Mouse (Mus musculus): ENCODE measurements around the gene Slc34a2. TPM values are rescaled to one million over a fixed set of nuclear protein-coding genes. Genes with fewer than 3 reads are reported as not detected.

Gene Slc34a2
- total RNA-seq, 2 experiments from 2014 or later, result not detected

DNA sequence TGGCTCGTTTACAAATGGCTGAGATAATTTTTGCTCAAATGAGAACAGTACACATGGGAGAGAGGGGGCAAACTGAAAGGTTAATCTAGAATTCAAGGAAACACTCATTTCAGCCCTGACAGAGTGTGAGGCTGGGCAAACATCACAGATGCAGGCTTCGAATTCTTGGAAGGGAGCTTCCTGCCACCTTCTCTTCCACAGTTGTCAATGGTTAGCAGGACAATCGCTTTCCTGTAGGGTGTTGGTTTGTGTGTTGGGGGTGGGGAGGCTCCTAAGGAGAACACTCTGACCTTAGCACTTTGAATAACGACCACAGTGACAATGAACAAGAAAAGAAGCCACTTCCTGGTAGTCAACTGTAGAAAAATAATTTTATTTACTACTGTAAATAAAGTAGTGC, 68.8 kb downstream of the Slc34a2 start:
- ATAC-seq (replicated peaks; ENCODE audit: low FRiP score, poor library complexity, severe bottlenecking), result no peak

DNA sequence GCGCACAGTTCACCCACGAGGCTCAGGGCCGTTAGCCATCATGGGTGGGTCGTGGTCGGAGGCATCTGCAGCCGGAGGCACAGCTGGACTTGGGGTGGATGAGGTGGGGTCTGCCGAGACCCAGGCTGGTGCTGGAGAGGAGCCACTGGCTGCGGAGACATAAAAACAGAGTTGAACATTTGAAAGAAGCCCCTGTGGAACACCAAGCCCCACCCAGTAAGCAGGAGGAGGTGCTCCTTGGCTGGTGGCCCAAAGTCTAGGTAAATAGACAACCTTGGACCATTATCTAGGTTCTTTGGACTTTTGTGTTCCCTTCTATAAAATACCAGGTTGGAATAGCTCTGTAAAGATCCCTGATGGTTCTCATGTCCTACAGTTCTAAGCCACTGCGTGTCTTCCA, 70.1 kb downstream of the Slc34a2 start:
- ATAC-seq (replicated peaks; ENCODE audit: low FRiP score, poor library complexity, severe bottlenecking), result no peak

- ATAC-seq (replicated peaks; ENCODE audit: low FRiP score, poor library complexity, severe bottlenecking), result no peak
Observed at GRCm38 (mm10) chr5:53108668-53109067, 70.8 kb downstream of the Slc34a2 start.

GRCm38 (mm10) chr5:53110225-53110624, 72.3 kb downstream of the Slc34a2 start:
- ATAC-seq (replicated peaks; ENCODE audit: low FRiP score, poor library complexity, severe bottlenecking), result no peak

- ATAC-seq (replicated peaks; ENCODE audit: low FRiP score, poor library complexity, severe bottlenecking), result no peak
Observed at GRCm38 (mm10) chr5:53111036-53111435, 73.2 kb downstream of the Slc34a2 start.

DNA sequence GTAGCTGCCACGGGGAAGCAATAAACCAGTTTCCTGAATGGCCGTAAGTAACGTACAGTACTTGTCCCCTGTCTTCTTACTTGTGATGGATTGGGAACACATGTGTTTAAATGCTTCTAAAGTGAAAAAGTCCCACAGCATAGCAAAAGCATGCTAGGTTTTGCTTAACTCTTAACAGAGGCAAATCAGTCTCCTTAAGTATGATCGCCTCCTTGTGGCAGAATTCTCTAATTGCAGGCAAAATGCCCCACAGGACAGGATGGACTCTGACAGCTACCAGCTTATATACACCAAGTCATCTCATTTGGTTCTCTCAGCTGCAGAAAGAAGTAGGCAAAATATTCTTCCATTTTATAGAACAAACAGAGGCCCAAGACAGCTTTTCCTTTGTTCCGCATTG, 75.1 kb downstream of the Slc34a2 start:
- no peak for ATAC-seq (replicated peaks; ENCODE audit: low FRiP score, poor library complexity, severe bottlenecking)

- ATAC-seq (replicated peaks; ENCODE audit: low FRiP score, poor library complexity, severe bottlenecking), result no peak
Observed at GRCm38 (mm10) chr5:53114616-53115267, 76.9 kb downstream of the Slc34a2 start.

DNA sequence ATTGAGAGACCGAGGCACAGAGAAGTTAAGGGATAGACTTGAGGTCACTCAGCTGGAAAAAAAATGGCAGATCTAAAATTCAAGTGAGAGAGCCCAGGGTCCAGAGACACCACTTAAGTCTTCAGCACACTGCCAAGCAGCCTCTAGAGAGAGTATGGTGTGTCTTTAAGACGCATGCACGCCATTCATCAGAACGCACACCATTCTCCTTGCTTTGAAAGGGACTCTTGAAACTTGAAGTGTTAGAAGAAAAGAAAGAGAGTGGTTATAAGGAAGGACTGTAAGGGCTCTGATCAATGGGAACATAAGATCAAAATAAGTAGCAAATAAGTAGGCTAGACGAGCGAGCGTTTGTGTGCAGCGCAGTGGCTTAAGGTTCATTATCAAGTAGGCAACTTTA, 80.3 kb downstream of the Slc34a2 start:
- no peak for ATAC-seq (replicated peaks; ENCODE audit: low FRiP score, poor library complexity, severe bottlenecking)

DNA sequence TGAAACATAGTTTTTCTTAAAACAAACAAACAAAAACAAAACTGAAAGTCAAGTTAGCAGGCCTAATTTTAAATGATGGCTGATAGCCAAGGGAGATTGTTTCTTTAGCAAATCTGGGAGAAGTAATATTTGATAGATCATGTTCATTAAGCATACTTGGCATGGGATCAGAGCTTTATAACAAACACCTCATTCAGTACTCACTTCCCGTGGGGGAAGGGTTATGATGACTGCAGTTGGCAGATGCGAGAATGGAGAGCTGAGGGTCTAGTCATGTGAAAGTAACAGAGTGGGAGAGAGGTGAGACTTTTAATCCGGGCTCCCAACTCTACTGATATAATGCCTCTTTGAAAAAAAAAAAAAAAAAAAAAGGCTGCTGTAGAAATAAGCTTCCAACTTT, 81.8 kb downstream of the Slc34a2 start:
- ATAC-seq (replicated peaks; ENCODE audit: low FRiP score, poor library complexity, severe bottlenecking), result no peak

Other genes starting within 250 kb of the Slc34a2 start
- gene Anapc4, start 204.1 kb upstream of the Slc34a2 start, total RNA-seq (2015; ENCODE audit: low replicate concordance), result 15.5 and 16.2 TPM in 2 replicates
- gene Anapc4, start 204.1 kb upstream of the Slc34a2 start, total RNA-seq (2017; ENCODE audit: low replicate concordance), result 22.3 and 55.4 TPM in 2 replicates
- not detected in 2 replicates for gene Sel1l3, start 175.8 kb downstream of the Slc34a2 start, total RNA-seq (2015; ENCODE audit: low replicate concordance)
- not detected in 2 replicates for gene Sel1l3, start 175.8 kb downstream of the Slc34a2 start, total RNA-seq (2017; ENCODE audit: low replicate concordance)
- 1.3 and 28.8 TPM in 2 replicates for gene Smim20, start 229.0 kb downstream of the Slc34a2 start, total RNA-seq (2015; ENCODE audit: low replicate concordance)
- gene Smim20, start 229.0 kb downstream of the Slc34a2 start, total RNA-seq (2017; ENCODE audit: low replicate concordance), result 12.8 and 16.4 TPM in 2 replicates

All from erythroid progenitor cell, adult 5-6 weeks (primary cell).